25 mouse cellular contexts compared by ENCODE assay signal in genomic region chr14:15273107-15273506, GRCm38 (mm10).
DNase-seq lines count a peak whose midpoint lies in the region.
"Had no signal": no experiment of that assay in that cellular context is flagged by ENCODE, and none has a peak within 500 bp of the region (broad histone marks: within the 10 kb centered on the region; RNA-seq: fewer than 3 reads in every experiment).

No protein-coding gene starts in this region.

- H3K27ac ChIP-seq in forebrain, embryonic 10.5 days: no peak overlapping the region
- H3K27ac ChIP-seq: embryonic facial prominence, embryonic 12.5 days; embryonic facial prominence, embryonic 15.5 days; forebrain, embryonic 12.5 days; forebrain, embryonic 15.5 days; heart, adult 2 months; heart, embryonic 10.5 days; heart, embryonic 13.5 days; hindbrain, embryonic 14.5 days; hindbrain, postnatal 0 days; intestine, embryonic 15.5 days had no signal

- 92% methylated on average over 1 of the region's 1 CpGs for WGBS in forebrain, embryonic 10.5 days

- no peaks in the 10 kb centered on the region for H3K9me3 ChIP-seq in forebrain, embryonic 10.5 days
- H3K9me3 ChIP-seq: embryonic facial prominence, embryonic 12.5 days; embryonic facial prominence, embryonic 15.5 days; forebrain, embryonic 12.5 days; forebrain, embryonic 15.5 days; heart, embryonic 10.5 days; heart, embryonic 13.5 days; intestine, embryonic 15.5 days had no signal

- peak; percentile 29 for DNase-seq in CD4-positive, CD25-positive, alpha-beta regulatory T cell, adult 2 months (ENCODE audit: low read depth, low spot score)
- DNase-seq in T-cell, adult 2 months (ENCODE audit: low spot score): peak; percentile 44
- peak; percentile 6 for DNase-seq in induced T-regulatory cell, adult 2 months (ENCODE audit: low read depth)
- DNase-seq in gastrocnemius, postnatal 36 days: no peak
- DNase-seq in kidney, postnatal 36 days: no peak
- no peak for DNase-seq in forebrain, embryonic 10.5 days (ENCODE audit: extremely low spot score, low spot score)
- DNase-seq: adrenal gland, postnatal 10 days; adrenal gland, postnatal 36 days; cerebellum, adult 11 months; cerebellum, adult 2 months; cerebellum, adult 9-11 months; cerebellum, postnatal 25 days; gastrocnemius, postnatal 25 days; heart, adult 2 months; heart, postnatal 14 days; heart, postnatal 4 days had no signal

- H3K36me3 ChIP-seq in forebrain, embryonic 10.5 days (replicated peaks): no peaks in the 10 kb centered on the region
- H3K36me3 ChIP-seq: embryonic facial prominence, embryonic 12.5 days; embryonic facial prominence, embryonic 15.5 days; forebrain, embryonic 12.5 days; forebrain, embryonic 15.5 days; heart, embryonic 10.5 days; heart, embryonic 13.5 days; intestine, embryonic 15.5 days had no signal

- no peak overlapping the region for H3K4me3 ChIP-seq in forebrain, embryonic 10.5 days
- H3K4me3 ChIP-seq: embryonic facial prominence, embryonic 12.5 days; embryonic facial prominence, embryonic 15.5 days; forebrain, embryonic 12.5 days; forebrain, embryonic 15.5 days; heart, adult 2 months; heart, embryonic 10.5 days; heart, embryonic 13.5 days; intestine, embryonic 15.5 days had no signal

- no peaks in the 10 kb centered on the region for H3K27me3 ChIP-seq in forebrain, embryonic 10.5 days (ENCODE audit: poor library complexity, severe bottlenecking)
- H3K27me3 ChIP-seq: embryonic facial prominence, embryonic 12.5 days; embryonic facial prominence, embryonic 15.5 days; forebrain, embryonic 12.5 days; forebrain, embryonic 15.5 days; heart, embryonic 13.5 days; intestine, embryonic 15.5 days had no signal

- H3K4me1 ChIP-seq in forebrain, embryonic 10.5 days: no peaks in the 10 kb centered on the region
- H3K4me1 ChIP-seq: embryonic facial prominence, embryonic 12.5 days; embryonic facial prominence, embryonic 15.5 days; forebrain, embryonic 12.5 days; forebrain, embryonic 15.5 days; heart, embryonic 10.5 days; heart, embryonic 13.5 days; intestine, embryonic 15.5 days had no signal

- intact Hi-C loops in gastrocnemius, postnatal 36 days (cut with DNase I): no loop called here

Comparison
In these comparisons a context has a peak if more than half of its experiments do, and no peak if none do; other contexts are left out.
1. DNase-seq: peak in CD4-positive, CD25-positive, alpha-beta regulatory T cell, adult 2 months (single experiment), T-cell, adult 2 months (single experiment) and induced T-regulatory cell, adult 2 months (single experiment); none in gastrocnemius, postnatal 36 days (0 of 2), kidney, postnatal 36 days (0 of 2) and forebrain, embryonic 10.5 days (single experiment).